Mouse (Mus musculus) cerebellum, adult 8-10 months (tissue): ENCODE results near the gene Nfatc2.

ENCODE experiments used
- DNase-seq: peaks from one replicate; pipeline ENCODE4 v3.0.0; 2022

Gene Nfatc2

GRCm38 (mm10) chr2:168429598-168429997 lies 171.9 kb downstream of the Nfatc2 start:
- DNase-seq: no peak

- DNase-seq: no peak
Measured at GRCm38 (mm10) chr2:168428375-168428901, 173.0 kb downstream of the Nfatc2 start.
